Mouse (Mus musculus): ENCODE measurements around the gene Slc2a4.
"Not testable (repeated sequence)": the region's sequence is repeated elsewhere in the genome, so short reads cannot be mapped to it uniquely, and the experiment has no call there.

Slc2a4 gene

DNA sequence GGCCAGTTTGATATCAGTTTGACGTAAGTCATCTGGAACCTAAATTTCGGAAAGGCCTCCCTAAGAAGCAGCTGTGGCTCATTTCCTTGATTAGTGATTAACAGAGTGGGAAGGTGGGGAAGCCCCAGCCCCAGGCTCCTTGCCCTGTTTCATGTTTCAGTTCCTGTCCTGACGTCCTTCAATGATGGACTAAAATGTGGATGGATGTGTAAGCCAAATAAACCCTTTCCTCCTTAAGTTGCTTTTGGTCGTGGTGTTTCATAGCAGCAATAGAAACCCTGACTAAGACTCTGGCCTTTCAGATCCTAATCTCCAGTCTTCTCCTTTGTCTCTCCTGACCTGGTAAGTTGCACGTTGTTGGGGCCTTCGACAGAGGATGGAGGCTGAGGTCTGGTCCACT lies 22.2 kb upstream of the Slc2a4 start:
- DNase-seq, result no peak

DNA sequence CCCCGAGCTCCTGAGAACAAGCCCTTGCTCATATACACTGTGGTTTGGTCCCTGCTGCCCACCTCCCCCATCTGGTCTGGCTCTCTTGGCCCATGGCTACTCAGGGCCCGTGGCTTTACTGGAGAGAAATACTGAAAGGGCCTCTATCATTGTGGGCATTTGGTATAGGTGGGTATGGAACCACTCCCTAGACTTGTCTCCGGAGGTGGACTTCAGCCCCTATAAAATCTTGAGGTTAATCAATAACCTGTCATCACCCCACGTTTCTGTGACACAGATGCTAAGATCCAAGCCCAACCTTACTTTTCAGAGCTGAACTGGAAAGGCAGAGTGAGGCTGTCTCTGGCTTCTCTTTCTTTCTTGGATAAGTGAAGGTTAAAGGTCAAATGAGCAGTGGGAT lies 20.8 kb upstream of the Slc2a4 start:
- no peak for DNase-seq

DNA sequence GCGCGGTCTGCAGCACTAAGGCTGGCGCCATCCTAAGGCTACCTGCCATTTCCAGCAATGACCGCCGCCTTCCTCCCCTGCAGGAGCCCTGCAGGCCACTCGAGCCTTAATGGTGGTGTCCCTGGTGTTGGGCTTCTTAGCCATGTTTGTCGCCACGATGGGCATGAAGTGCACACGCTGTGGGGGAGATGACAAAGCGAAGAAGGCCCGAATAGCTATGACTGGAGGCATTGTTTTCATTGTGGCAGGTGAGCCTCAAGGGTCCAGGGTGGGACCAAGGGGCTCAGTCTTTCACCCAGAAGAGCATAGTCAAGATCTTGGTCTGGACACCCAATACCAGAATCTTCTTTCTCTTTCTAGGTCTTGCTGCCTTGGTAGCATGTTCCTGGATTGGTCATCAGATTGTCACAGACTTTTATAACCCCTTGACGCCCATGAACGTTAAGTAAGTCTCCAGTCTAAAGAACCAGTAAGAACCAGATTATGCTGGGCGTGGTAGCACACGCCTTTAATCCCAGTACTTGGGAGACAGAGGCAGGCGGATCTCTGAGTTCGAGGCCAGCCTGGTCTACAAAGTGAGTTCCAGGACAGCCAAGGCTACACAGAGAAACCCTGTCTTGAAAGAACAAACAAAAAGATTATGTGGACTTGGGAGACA lies 19.0 kb upstream of the Slc2a4 start:
- DNase-seq, result no peak

DNA sequence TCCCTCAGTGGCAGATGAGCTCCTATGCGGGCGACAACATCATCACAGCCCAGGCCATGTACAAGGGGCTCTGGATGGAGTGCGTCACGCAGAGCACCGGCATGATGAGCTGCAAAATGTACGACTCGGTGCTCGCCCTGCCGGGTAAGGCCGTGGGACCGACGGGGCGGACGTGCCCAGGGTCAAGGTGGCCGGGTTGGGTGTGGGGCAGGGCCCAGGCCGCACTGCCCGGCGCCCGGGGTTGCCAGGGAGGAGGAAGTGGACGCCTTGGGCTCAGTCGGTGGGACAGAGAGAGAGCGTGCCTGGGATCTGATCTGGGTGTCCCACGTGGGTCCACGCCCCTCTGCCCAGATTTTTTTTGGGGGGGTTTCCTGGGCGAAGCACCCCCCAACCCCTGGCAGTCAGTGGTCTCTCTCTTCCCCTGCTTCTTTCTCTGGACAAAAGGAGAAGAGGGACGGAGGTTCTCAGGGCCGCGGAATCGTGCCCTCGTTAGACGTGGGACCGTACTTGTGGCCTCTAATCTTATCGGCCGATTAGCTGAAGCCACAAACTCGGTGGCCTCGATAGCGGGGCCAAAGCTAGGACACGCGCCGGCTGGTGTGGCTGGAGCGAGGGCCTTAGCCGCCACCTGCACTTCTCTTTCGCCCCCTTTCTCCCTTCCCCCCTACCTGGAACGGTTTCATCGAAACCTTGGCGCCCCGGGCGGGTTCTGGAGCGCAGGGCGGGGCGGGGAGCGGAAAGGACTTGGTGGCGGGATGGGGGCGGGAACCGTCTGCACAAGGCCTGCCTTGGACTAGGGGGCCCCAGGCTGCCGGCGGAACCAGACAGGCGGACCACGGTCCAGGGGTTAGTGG lies 18.2 kb upstream of the Slc2a4 start:
- peak in 1 of 2 experiments; percentile 7 for DNase-seq

DNA sequence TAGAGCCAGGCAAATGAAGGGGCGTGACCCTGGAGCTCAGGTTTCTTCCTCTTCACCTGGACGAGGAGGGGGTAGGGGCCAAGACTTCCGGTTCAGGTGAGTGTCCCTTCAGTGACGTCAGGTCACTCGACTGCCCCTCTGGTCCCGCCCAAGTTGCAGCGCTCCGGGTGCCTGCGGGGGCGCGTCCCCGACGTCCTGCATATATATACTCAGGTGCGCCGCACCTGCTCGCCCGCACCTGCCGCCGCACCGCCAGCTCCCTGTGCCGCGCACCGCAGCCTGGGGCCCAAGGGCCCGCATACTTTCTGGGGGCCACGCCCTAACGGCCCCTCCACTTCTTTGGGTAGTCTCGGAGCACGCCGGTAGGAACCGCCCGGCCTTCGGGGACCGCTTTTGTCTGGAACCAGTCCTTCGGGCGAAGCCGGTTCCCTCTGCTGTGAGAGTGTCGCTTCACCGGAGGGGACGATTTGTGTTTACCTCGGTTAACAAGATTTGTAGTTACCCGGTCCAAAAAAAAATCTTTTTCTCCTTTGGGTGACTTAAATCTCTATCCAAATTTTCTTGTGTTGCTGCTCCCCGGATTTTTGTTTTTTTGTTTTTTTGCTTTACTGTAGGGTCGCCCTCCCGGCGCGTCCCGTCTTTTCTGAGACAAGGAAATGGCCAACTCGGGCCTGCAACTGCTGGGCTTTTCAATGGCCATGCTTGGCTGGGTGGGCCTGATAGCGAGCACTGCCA lies 17.4 kb upstream of the Slc2a4 start:
- no peak for DNase-seq

DNA sequence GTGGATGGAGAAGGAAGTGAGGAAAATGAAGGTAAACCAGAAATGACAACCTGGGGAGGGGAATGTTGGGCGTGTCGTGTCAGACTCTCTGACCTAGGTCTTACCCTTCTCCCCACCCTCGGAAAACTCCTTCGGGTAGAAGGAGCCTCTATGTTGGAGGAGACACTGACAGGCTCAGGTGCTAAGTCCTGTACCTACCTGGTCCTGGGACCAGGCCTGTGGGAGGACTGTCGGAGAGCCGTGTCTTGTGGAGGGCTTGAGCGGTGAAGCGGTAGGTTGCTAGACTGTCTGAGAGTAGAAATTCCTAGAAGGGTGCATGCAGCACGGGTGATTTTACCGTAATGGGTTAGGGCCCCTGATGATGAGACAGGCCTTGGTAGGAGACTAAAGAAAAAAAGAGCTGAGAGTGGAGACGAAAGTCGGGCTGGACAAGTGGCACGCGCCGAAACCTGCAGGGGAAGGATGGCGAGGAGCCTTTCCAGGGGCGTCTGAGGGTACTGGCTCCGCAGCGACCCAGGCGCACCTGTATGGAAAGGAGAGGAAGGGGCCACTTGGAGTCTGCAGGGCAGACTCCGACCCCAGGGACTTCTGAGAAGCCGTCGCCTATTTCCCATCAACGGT lies 16.8 kb upstream of the Slc2a4 start, which contains the start of gene Cldn7:
Cldn7 (plus strand) TSS at position 130 of the 621 bp plus-strand sequence.
- DNase-seq, result no peak

DNA sequence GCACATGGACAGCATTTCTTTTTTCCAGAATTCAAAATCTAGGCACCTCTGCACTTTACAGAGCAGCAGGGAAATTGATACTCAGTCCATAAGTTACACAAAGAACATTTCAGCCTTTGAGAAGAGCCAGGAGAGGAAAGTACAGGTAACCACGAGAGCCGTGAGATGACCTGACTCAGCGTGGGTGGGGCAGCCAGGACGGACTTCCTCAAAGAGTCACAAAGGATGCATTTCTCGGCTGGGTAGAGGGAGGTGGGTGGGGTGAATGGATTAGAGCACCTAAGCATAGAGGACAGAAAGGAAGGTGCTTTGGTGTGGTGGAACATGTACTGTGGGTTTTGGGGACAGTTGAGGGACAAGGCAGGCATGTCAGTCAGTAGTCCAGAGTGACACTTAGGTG lies 13.9 kb upstream of the Slc2a4 start:
- DNase-seq, result no peak

DNA sequence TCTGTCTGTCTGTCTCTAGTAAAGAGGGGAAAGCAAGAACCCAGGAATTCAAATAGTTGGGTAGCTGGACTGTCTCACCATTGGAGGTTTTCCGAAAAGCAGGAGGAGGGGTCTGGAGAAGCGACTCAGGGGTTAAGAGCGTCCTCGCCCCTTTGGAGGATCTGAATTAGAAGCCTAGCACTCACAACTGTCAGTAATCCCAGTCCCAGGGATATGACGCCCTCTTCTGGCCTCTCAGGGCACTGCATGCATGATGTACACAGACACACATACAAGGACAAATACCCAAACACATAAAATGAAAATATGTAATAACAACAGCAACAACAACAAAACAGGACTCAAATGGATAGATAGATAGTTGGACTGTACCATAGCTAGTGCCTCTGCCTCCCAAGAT lies 12.6 kb upstream of the Slc2a4 start:
- DNase-seq, result no peak

DNA sequence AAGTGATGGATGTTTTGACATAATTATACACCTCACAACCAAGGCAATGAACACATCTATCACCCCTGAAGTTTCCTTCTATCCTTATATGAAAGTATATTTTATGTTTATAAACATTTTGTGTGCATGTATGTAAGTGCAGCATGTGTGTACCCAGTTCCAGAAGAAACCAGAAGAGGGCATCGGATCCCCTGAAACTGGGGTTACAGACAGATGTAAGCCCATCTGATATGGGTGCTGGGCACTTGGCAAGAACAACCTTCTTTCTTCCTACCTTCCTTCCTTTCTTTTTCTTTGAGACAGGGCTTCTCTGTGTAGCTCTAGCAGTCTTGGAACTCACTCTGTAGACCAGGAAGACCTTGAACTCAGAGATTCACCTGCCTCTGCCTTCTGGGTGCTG lies 8.2 kb upstream of the Slc2a4 start:
- DNase-seq, result no peak

DNA sequence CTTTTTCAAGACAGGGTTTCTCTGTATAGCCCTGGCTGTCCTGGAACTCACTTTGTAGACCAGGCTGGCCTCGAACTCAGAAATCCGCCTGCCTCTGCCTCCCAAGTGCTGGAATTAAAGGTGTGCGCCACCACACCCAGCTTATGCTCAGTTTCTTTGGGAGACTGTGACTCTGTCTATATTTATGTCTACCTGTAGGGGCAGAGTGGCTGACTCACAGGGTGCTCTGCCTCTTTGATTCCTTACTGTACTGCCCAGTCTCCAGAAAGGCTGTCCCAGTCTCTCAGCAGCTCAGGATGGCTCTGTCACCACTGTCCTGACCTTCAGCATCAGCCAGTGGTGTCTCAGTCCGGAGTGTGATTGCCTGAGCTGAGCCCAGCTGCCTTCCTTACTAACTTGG lies 7.6 kb upstream of the Slc2a4 start:
- DNase-seq, result not testable (repeated sequence)

DNA sequence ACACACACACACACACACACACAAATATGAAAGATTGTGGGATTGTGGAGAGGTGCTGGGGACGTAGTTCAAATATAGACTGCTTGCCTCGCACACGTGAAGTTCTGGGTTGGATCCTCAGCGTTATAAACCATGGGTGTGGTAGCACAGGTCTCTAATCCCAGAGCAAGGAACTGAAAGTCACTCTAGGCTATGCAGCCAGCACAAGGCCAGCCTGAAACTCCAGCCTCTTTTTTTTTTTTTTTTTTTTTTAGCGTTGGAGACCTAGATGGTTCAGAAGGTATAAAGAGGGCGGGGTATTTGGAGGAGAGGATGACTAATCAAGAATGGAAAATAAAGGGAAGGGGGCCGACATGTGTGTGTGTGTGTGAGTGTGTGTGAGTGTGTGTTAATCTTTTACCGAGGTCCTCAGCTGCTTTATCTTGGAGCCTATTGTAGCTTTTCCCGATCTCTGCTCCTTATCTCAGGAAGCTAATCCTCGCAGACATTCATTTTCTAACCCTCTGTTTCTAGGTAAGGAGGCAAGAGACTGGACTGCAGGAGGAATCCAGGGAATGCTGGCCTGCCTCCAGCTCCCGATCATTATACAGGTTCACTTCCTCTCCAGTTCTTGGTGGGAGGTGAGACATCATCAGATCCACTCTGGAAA lies 5.4 kb upstream of the Slc2a4 start:
- DNase-seq, result no peak

DNA sequence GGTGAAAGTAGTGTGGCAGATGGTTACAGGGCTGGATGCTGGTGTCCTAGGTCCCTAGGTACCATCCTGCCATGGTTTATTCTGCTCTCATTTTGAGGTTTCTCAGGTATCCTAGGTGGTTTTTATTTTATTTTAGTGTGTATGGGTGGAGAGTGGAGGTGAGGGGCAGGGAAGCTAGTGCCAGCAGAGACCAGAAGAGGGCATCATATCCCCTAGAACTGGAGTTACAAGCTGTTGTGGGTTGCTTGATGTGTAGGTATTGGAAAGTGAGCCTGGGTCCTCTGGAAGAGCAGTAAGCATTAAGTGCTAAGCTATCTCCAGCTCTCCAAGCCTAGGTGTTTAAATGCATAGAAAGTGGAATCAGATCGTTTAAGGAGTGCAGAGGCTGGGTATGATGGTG lies 4.3 kb upstream of the Slc2a4 start:
- no peak for DNase-seq

DNA sequence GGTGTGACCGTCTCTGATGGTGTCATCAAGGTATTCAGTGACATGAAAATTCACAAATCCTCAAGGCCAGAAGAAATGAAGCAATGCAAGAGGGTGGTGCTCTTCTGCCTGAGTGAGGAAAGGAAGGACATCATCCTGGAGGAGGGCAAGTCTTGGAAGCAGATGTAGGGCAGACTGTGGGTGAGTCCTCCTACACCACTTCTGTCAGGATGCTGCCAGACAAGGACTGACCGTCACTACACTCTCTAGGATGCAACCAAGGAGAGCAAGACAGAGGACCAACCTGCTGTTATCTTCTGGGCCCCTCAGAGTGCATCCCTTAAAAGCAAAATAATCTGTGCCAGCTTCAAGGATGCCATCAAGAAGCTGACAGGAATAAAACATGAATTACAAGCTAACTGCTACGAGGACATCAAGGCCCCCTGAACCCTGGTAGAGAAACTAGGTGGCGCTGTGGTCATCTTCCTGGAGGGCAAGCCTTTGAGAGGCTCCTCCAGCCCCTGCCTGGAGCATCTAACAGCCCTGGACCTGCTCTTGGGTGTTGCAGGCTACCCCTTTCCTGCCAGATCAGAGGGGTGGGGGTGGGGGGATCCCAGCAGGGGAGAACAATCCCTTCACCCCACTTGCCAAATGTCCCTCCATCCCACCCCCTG lies 2.9 kb upstream of the Slc2a4 start:
- no peak for DNase-seq

DNA sequence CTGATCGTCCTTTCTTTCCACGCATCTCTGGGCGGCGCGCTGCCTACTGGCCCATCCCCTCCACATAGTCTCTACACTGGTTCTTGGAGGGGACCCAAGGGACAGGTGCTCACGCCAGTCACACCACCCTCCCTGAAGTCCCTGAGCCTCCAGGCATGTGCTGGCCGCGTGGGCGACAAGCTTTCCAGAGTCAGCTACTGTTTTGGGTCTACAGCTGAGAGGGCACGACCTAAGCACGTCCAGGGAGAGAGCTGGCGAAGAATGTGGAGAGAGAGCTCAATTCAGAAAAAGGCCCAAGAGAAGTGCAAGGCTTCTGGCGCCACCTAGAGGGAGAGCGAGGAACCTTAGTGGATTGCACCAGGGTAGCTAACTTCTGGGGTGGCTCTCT lies 769 bp upstream of the Slc2a4 start:
- DNase-seq, result peak; percentile 79 to 84

DNA sequence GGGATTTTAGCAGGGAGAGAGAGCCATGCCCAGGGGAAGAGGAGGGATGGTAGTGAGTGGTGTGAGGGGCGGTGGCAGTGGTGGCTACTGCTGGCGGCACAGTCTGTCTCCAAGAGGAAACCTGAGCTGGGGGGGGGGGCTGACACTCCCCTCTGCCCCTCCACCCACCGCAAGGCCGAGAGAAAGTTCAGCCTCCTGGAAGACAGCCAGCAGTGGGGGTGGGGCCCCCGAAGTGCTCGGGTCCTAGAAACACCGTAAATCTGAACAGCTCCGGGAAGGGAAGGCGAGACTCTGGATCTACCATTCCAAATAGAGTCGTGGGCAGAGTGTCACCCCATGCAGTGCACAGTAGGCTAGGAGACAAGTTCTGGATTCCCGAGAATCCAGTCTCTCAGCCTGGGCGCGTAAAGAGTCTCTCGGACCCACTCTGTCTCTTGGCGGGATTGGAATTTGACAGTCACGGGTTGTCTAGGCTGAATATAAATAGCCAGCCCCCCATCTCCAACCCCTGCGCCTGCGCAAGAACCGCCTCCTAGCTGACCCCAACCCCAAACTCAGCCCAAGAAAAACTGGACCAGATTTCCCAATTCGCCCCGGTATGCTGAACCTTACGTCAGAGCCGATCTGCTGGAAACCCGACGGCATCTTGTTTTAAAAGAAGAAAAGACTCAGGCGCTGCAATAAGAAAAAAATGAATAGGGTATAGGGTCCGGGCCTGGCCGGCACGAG lies 487 bp downstream of the Slc2a4 start:
- DNase-seq, result no peak

DNA sequence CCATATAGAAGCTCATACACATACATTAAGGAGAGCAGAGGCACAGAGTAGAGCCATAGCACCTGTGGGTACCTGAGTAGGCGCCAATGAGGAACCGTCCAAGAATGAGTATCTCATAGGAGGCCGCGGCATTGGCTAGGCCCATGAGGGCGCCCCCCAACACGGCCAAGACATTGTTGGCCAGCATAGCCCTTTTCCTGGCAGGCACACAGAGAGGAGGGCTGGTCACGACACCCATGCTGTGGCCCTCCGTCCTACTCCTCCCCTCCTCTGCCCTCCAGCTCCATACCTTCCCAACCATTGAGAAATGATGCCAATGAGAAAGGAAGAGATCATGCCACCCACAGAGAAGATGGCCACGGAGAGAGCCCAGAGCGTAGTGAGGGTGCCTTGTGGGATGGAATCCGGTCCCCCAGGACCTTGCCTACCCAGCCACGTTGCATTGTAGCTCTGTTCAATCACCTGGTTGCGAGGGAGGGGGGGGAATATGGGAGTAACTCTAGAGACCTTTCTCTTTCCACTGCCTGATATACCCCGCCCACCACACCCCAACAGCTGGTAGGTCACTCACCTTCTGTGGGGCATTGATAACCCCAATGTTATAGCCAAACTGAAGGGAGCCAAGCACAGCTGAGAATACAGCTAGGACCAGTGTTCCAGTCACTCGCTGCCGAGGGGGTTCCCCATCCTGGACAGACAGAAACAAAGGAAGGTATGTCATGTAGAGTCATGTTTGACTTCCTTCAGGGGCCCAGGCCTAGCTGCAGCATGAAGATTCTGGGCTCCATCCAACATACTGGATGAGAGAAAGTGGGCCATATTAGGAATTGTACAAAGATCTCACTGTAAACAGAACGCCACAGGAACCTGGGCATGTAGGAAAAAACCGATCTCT lies 1.7 kb downstream of the Slc2a4 start:
- no peak for DNase-seq

DNA sequence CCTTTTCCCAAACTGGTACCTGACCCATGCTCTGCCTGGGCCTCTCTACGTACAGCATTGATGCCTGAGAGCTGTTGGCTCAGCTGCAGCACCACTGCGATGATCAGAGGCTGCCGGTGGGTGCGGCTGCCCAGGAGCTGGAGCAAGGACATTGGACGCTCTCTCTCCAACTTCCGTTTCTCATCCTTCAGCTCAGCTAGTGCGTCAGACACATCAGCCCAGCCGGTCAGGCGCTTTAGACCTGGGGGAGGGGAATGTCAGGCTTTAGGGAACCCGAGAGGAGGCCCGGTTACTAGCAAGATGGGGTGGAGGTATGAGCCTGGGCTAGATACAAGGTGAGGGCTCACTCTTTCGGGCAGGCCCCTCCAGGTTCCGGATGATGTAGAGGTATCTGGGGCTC lies 2.8 kb downstream of the Slc2a4 start:
- DNase-seq, result no peak

DNA sequence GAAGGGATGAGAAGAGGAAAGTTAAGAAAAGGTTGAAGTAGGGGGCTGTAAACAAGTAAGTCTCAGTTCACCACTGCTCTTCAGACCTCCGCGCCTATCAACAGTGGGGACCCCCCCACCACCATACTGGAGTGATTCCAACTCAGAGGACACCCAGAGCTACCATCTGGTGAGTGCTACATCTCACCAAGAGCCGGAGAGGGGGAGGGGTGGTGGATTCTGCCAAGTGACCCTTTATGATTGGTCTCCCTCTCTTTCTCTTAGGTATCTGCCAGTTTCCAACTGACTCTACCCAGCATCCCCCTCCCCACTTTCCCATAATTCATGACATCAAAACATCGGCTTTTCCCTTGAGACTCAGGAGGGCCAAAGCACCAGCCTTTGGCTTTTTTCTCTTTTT lies 7.0 kb downstream of the Slc2a4 start:
- no peak for DNase-seq

DNA sequence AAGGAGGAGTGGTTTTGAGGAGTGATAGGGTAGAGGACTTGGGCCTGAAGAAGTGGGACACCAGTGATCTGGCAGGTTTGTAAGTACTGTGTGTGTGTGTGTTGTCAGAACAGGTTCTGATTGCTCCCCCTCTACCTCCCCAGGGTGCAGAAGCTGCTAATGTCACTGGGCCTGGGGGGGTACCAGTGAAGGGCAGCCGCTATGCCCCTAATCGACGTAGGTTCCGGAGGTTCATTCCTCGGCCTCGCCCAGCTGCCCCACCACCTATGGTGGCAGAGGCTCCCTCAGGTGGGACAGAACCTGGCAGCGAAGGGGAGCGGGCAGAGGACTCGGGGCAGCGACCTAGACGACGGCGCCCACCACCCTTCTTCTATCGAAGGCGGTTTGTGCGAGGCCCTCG lies 8.3 kb downstream of the Slc2a4 start:
- DNase-seq, result no peak

DNA sequence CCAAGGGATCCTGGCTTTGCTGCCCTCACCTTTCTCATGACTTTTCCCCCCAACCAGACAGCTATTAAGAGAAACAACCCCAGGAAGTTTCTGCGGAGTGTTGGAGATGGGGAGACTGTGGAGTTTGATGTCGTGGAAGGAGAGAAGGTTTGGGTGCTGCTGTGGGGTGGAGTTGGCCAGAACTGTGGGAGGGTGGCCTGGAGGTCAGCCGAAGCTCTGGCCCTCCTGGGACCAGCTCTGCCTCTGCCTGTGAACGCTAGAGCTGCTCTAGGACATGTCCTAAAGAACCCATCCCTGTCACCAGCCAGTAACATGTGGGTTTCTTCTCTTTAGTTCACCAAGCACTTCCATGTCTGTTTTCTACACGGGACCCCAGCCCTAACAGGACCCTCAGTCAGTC lies 8.8 kb downstream of the Slc2a4 start:
- no peak for DNase-seq

Measured in cerebellum, postnatal 36 days (tissue).